Mouse (Mus musculus) myocyte (in vitro differentiated cells): Measurements from ENCODE around the gene Efcab12.

Experiments
- CEBPB ChIP-seq: IDR thresholded peaks from 2 replicates; pipeline ENCODE4 v1.6.1; 2011; ENCODE audit warnings: mild to moderate bottlenecking, moderate library complexity; ENCODE audit not compliant: poor library complexity, insufficient read depth, severe bottlenecking
- E2F4 ChIP-seq: IDR thresholded peaks from one replicate; pipeline ENCODE4 v1.6.1; 2011; ENCODE audit warnings: mild to moderate bottlenecking, control low read depth, moderate library complexity; ENCODE audit not compliant: insufficient read depth
- MAX ChIP-seq: IDR thresholded peaks from one replicate; pipeline ENCODE4 v1.6.1; 2011; ENCODE audit warnings: low read depth, mild to moderate bottlenecking, control low read depth
- MYOG ChIP-seq, 3 experiments: IDR thresholded peaks; one replicate each; pipeline ENCODE4 v1.6.1; 2011; ENCODE audit warnings: control low read depth in 2 of 3, low read depth in 2 of 3, mild to moderate bottlenecking in 2 of 3; ENCODE audit not compliant: insufficient read length in 2 of 3, control insufficient read depth in 1 of 3, insufficient read depth in 1 of 3
- POLR2A ChIP-seq: IDR thresholded peaks from one replicate; pipeline ENCODE4 v1.6.1; 2011; ENCODE audit warnings: low read depth, mild to moderate bottlenecking, control low read depth, moderate library complexity; ENCODE audit not compliant: insufficient read length
- POLR2AphosphoS2 ChIP-seq: IDR thresholded peaks from one replicate; pipeline ENCODE4 v1.6.1; 2011; ENCODE audit warnings: low read depth, control low read depth; ENCODE audit not compliant: insufficient read length
- REST ChIP-seq: IDR thresholded peaks from one replicate; pipeline ENCODE4 v1.6.1; 2011; ENCODE audit warnings: mild to moderate bottlenecking, control low read depth, moderate library complexity; ENCODE audit not compliant: insufficient read depth, insufficient read length
- SRF ChIP-seq: IDR thresholded peaks from one replicate; pipeline ENCODE4 v1.6.1; 2011; ENCODE audit warnings: low read depth; ENCODE audit not compliant: control insufficient read depth, insufficient read length
- TCF12 ChIP-seq: IDR thresholded peaks from one replicate; pipeline ENCODE4 v1.6.1; 2011; ENCODE audit warnings: mild to moderate bottlenecking, control low read depth; ENCODE audit not compliant: poor library complexity, insufficient read depth, severe bottlenecking
- TCF3 ChIP-seq: IDR thresholded peaks from one replicate; pipeline ENCODE4 v1.6.1; 2011; ENCODE audit warnings: low read depth, control low read depth; ENCODE audit not compliant: insufficient read length
- USF1 ChIP-seq: IDR thresholded peaks from one replicate; pipeline ENCODE4 v1.6.1; 2011; ENCODE audit warnings: low read depth, mild to moderate bottlenecking, control low read depth, moderate library complexity

DNA sequence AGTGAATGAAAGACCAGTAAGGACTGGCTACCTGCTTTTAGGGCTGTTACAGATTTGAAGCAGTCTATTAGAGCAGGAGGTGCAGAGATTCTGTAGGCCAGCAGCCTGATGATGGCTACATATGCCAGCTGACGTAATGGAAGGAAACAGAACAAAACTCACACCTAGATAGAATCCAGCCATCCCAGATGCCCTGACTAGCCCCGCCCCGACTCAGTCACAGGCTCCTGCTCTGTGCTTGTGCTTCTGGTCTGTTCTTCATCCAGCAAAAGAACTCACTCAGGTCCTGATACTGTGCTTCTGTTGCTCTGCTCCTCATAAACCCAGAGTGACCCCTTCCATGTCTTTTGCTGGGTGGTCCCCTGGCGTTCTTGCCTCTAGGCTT, 18.1 kb upstream of the Efcab12 start:
- TF ChIP-seq POLR2A: no peak
- TF ChIP-seq SRF: no peak
- TF ChIP-seq MYOG (IDR thresholded peaks at IDR 0.05; ENCODE audit: control insufficient read depth in 1 of 3, insufficient read depth in 1 of 3, insufficient read length in 2 of 3, low read depth in 2 of 3): no peak
- TF ChIP-seq E2F4: no peak
- peak; percentile 56; the same call in 1 of the 2 replicates for TF ChIP-seq CEBPB
- TF ChIP-seq TCF3: no peak
- no peak for TF ChIP-seq USF1
- TF ChIP-seq MAX: no peak
- TF ChIP-seq REST: no peak
- no peak for TF ChIP-seq POLR2AphosphoS2
- no peak for TF ChIP-seq TCF12
